Mouse (Mus musculus) heart, postnatal 0 days (tissue): ENCODE measurements at regions not wholly inside any gene's neighbourhood (a gene's known extent, or its start where the extent isn't known, plus 50 kb on each side); places are given as distances from the start of the nearest gene placed in this dataset.

Source experiments
- ATAC-seq: fragments of 200-750 bp; cut with Nextera tagmentation; 2 replicates; pipeline ENCODE4 v1.8.0; 2017; ENCODE audit warnings: low read depth, moderate number of reproducible peaks, moderate library complexity; ENCODE audit not compliant: insufficient read depth
- DNase-seq: peaks from one replicate; pipeline ENCODE4 v3.0.0-alpha.2; 2016; ENCODE audit warnings: low spot score
- H3K27ac ChIP-seq: fragments of 300-500 bp; sonication (generic); 2 replicates; pipeline ENCODE4 v1.5.1; 2014; ENCODE audit warnings: low read depth, mild to moderate bottlenecking
- H3K27me3 ChIP-seq: fragments of 300-500 bp; sonication (generic); 2 replicates; pipeline ENCODE4 v1.6.1; 2014; ENCODE audit warnings: low read length, mixed read lengths; ENCODE audit not compliant: control insufficient read depth, insufficient read depth
- H3K36me3 ChIP-seq: fragments of 300-500 bp; sonication (generic); replicated peaks from 2 replicates; pipeline ENCODE4 v1.6.1; 2014; ENCODE audit warnings: low read length, mixed read lengths; ENCODE audit not compliant: control insufficient read depth, insufficient read depth
- H3K4me1 ChIP-seq: fragments of 300-500 bp; sonication (generic); 2 replicates; pipeline ENCODE4 v1.6.1; 2014; ENCODE audit warnings: antibody characterized with exemption; ENCODE audit not compliant: control insufficient read depth, insufficient read depth
- H3K4me2 ChIP-seq: fragments of 300-500 bp; sonication (generic); 2 replicates; pipeline ENCODE4 v1.6.1; 2014; ENCODE audit warnings: low read depth, mild to moderate bottlenecking, low read length, moderate library complexity
- H3K4me3 ChIP-seq: fragments of 300-500 bp; sonication (generic); 2 replicates; pipeline ENCODE4 v1.5.1; 2014; ENCODE audit warnings: low read depth, low read length
- H3K9ac ChIP-seq: fragments of 300-500 bp; sonication (generic); replicated peaks from 2 replicates; pipeline ENCODE4 v1.6.1; 2014; ENCODE audit warnings: low read depth, low read length, mixed read lengths
- H3K9me3 ChIP-seq: fragments of 300-500 bp; sonication (generic); replicated peaks from 2 replicates; pipeline ENCODE4 v1.6.1; 2016; ENCODE audit warnings: low read length; ENCODE audit not compliant: control insufficient read depth
- CTCF ChIP-seq: IDR thresholded peaks from 2 replicates; pipeline ENCODE4 v1.5.1; 2016; ENCODE audit warnings: antibody characterized with exemption, control low read depth, low read depth
- EP300 ChIP-seq: IDR thresholded peaks from 2 replicates; pipeline ENCODE4 v1.6.1; 2016; ENCODE audit warnings: antibody characterized with exemption, low read depth
- WGBS: fragments of 180-500 bp; shearing (Covaris S2); extraction: QIAGEN DNeasy Blood & Tissue Kit; methylation state at CpG from one replicate; pipeline ENCODE4 v1.1.7; 2014; 5-methylcytosine and 5-hydroxymethylcytosine counted together

GRCm38 (mm10) chr6:60217840-60218239, 611.8 kb downstream of the Snca start:
- DNase-seq (no peak), ATAC-seq (no peak)
- Histone ChIP-seq H3K9me3 (no peaks in the 10 kb centered on the region), H3K4me2 (no peak overlapping the region), H3K27me3 (no peaks in the 10 kb centered on the region), H3K27ac (no peak overlapping the region), H3K4me3 (no peak overlapping the region), H3K9ac (no peak overlapping the region), H3K36me3 (no peaks in the 10 kb centered on the region), H3K4me1 (no peaks in the 10 kb centered on the region)
- no peak for TF ChIP-seq CTCF
- no peak for TF ChIP-seq EP300

GRCm38 (mm10) chr6:60201548-60201947, 628.1 kb downstream of the Snca start:
- Histone ChIP-seq H3K4me1 (no peaks in the 10 kb centered on the region), H3K4me2 (no peak overlapping the region), H3K9ac (no peak overlapping the region), H3K27me3 (no peaks in the 10 kb centered on the region), H3K4me3 (no peak overlapping the region), H3K9me3 (no peaks in the 10 kb centered on the region), H3K27ac (no peak overlapping the region), H3K36me3 (no peaks in the 10 kb centered on the region)
- ATAC-seq (no peak), DNase-seq (no peak)
- no peak for TF ChIP-seq EP300
- peak; percentile 73 for TF ChIP-seq CTCF
- 58% methylated on average over 10 of the region's 10 CpGs for WGBS
